Mouse (Mus musculus) midbrain, embryonic 11.5 days (tissue): ENCODE measurements around the gene Zfp456. TPM values are rescaled to one million over a fixed set of nuclear protein-coding genes. Genes with fewer than 3 reads are reported as not detected.
"Not testable (repeated sequence)": the region's sequence is repeated elsewhere in the genome, so short reads cannot be mapped to it uniquely, and the experiment has no call there.

Experiments used
- ATAC-seq: fragments of 200-750 bp; cut with Nextera tagmentation; 2 replicates; pipeline ENCODE4 v1.8.0; 2017; ENCODE audit warnings: moderate TSS enrichment, moderate library complexity; ENCODE audit not compliant: low FRiP score
- DNase-seq: peaks from one replicate; pipeline ENCODE4 v3.0.0; 2015; ENCODE audit warnings: low spot score; ENCODE audit errors: missing footprints
- H3K27ac ChIP-seq: fragments of 300-500 bp; sonication (generic); 2 replicates; pipeline ENCODE4 v1.5.1; 2014; ENCODE audit warnings: low read depth, low read length
- H3K27me3 ChIP-seq: fragments of 300-500 bp; sonication (generic); 2 replicates; pipeline ENCODE4 v1.6.1; 2014; ENCODE audit warnings: mild to moderate bottlenecking, low read length, moderate library complexity, mixed read lengths; ENCODE audit not compliant: control insufficient read depth, insufficient read depth
- H3K36me3 ChIP-seq: fragments of 300-500 bp; sonication (generic); 2 replicates; pipeline ENCODE4 v1.6.1; 2014; ENCODE audit warnings: mild to moderate bottlenecking, low read length, moderate library complexity, mixed read lengths; ENCODE audit not compliant: control insufficient read depth, insufficient read depth
- H3K4me1 ChIP-seq: fragments of 300-500 bp; sonication (generic); 2 replicates; pipeline ENCODE4 v1.6.1; 2014; ENCODE audit warnings: low read length; ENCODE audit not compliant: control insufficient read depth, insufficient read depth
- H3K4me2 ChIP-seq: fragments of 300-500 bp; sonication (generic); 2 replicates; pipeline ENCODE4 v1.6.1; 2014; ENCODE audit warnings: mild to moderate bottlenecking, moderate library complexity
- H3K4me3 ChIP-seq: fragments of 300-500 bp; sonication (generic); 2 replicates; pipeline ENCODE4 v1.5.1; 2014; ENCODE audit warnings: low read depth, low read length
- H3K9ac ChIP-seq: fragments of 300-500 bp; sonication (generic); 2 replicates; pipeline ENCODE4 v1.6.1; 2014; ENCODE audit warnings: low read length
- H3K9me3 ChIP-seq: fragments of 300-500 bp; sonication (generic); 2 replicates; pipeline ENCODE4 v1.6.1; 2016; ENCODE audit warnings: low read length; ENCODE audit not compliant: control insufficient read depth
- whole genome bisulfite sequencing: fragments of 180-500 bp; shearing (Covaris S2); extraction: QIAGEN DNeasy Blood & Tissue Kit; methylation state at CpG from one replicate; pipeline ENCODE4 v1.1.7; 2014; 5-methylcytosine and 5-hydroxymethylcytosine counted together
- polyA plus RNA-seq: library from polyadenylated mRNA; unstranded; fragments of >200 nt; fragmentation: Nextera tagmentation; extraction: Ambion mirVana; gene quantifications from 2 replicates; pipeline ENCODE4 v1.2.1, GENCODE M21; 2014

Zfp456 gene
- 0.92 and 1.3 TPM in 2 replicates for polyA plus RNA-seq

GRCm38 (mm10) chr13:67375050-67375911 is at the start of gene Zfp456, which contains the start of gene Gm28041:
Zfp456 (minus strand) TSS chr13:67375810.
Gm28041 (minus strand) TSS chr13:67375733.
- ATAC-seq (peak; percentile 92), DNase-seq (peak; percentile 93)
- not testable (repeated sequence) for H3K9me3 ChIP-seq, H3K4me1 ChIP-seq, H3K27me3 ChIP-seq, H3K9ac ChIP-seq, H3K27ac ChIP-seq, H3K36me3 ChIP-seq
- Histone ChIP-seq H3K4me2 (peak within 1 kb of the TSS; percentile 46), H3K4me3 (peak within 1 kb of the TSS; percentile 29)
- 20% methylated on average over 13 of the region's 15 CpGs for WGBS

GRCm38 (mm10) chr13:67422532-67422931 is 46.9 kb upstream of the Zfp456 start:
- not testable (repeated sequence) for DNase-seq, H3K36me3 ChIP-seq, H3K27me3 ChIP-seq, H3K4me3 ChIP-seq, H3K27ac ChIP-seq, H3K9me3 ChIP-seq, H3K4me1 ChIP-seq, H3K4me2 ChIP-seq, H3K9ac ChIP-seq, ATAC-seq
- 76% methylated on average over 2 of the region's 2 CpGs for WGBS

- H3K27ac ChIP-seq, result no peak within 1 kb of the TSS
- H3K4me3 ChIP-seq, result peak within 1 kb of the TSS; percentile 62
- H3K4me2 ChIP-seq, result peak within 1 kb of the TSS; percentile 87
- H3K27me3 ChIP-seq, result no peaks in the 10 kb centered on the region
- H3K4me1 ChIP-seq, result no peaks in the 10 kb centered on the region; the same call in 1 of the 2 replicates
- peak within 1 kb of the TSS; percentile 66 for H3K9ac ChIP-seq
- WGBS, result 4% methylated on average over 22 of the region's 22 CpGs
- H3K9me3 ChIP-seq, result no peaks in the 10 kb centered on the region
- DNase-seq (peak; percentile 95), ATAC-seq (peak; percentile 86)
- H3K36me3 ChIP-seq, result no peaks in the 10 kb centered on the region
Observed at GRCm38 (mm10) chr13:67421207-67421857, 45.7 kb upstream of the Zfp456 start, which contains the start of gene Zfp459. Zfp459 (minus strand) TSS chr13:67421418.

GRCm38 (mm10) chr13:67420558-67421206 is 45.1 kb upstream of the Zfp456 start:
- H3K4me2 ChIP-seq, result peak overlapping the region; percentile 87
- WGBS, result 35% methylated on average over 11 of the region's 11 CpGs
- H3K36me3 ChIP-seq, result no peaks in the 10 kb centered on the region
- peak overlapping the region; percentile 62 for H3K4me3 ChIP-seq
- H3K9ac ChIP-seq, result peak overlapping the region; percentile 66
- no peaks in the 10 kb centered on the region for H3K9me3 ChIP-seq
- H3K27me3 ChIP-seq, result no peaks in the 10 kb centered on the region
- DNase-seq (no peak), ATAC-seq (no peak)
- no peak overlapping the region for H3K27ac ChIP-seq
- H3K4me1 ChIP-seq, result no peaks in the 10 kb centered on the region; the same call in 1 of the 2 replicates

GRCm38 (mm10) chr13:67416811-67417210 is 41.2 kb upstream of the Zfp456 start:
- H3K36me3 ChIP-seq, result no peaks in the 10 kb centered on the region
- H3K4me3 ChIP-seq, result no peak overlapping the region
- DNase-seq (no peak), ATAC-seq (no peak)
- 83% methylated on average over 3 of the region's 3 CpGs for WGBS
- H3K4me1 ChIP-seq, result no peaks in the 10 kb centered on the region; the same call in 1 of the 2 replicates
- H3K9ac ChIP-seq, result no peak overlapping the region
- H3K4me2 ChIP-seq, result no peak overlapping the region
- no peaks in the 10 kb centered on the region for H3K9me3 ChIP-seq
- H3K27me3 ChIP-seq, result no peaks in the 10 kb centered on the region
- no peak overlapping the region for H3K27ac ChIP-seq

GRCm38 (mm10) chr13:67415759-67416158 is 40.1 kb upstream of the Zfp456 start:
- DNase-seq, result no peak
- ATAC-seq, result no peak
- Histone ChIP-seq H3K36me3 (no peaks in the 10 kb centered on the region), H3K9ac (no peak overlapping the region), H3K4me3 (no peak overlapping the region), H3K27ac (no peak overlapping the region), H3K9me3 (no peaks in the 10 kb centered on the region), H3K4me2 (no peak overlapping the region), H3K27me3 (no peaks in the 10 kb centered on the region), H3K4me1 (no peaks in the 10 kb centered on the region)
- WGBS, result 76% methylated on average over 6 of the region's 6 CpGs

GRCm38 (mm10) chr13:67413634-67414033 is 38.0 kb upstream of the Zfp456 start:
- H3K27ac ChIP-seq, H3K36me3 ChIP-seq, H3K4me2 ChIP-seq, DNase-seq, H3K4me3 ChIP-seq, H3K9ac ChIP-seq, H3K4me1 ChIP-seq, ATAC-seq, H3K9me3 ChIP-seq, H3K27me3 ChIP-seq: not testable (repeated sequence)
- WGBS, result 84% methylated on average over 3 of the region's 3 CpGs

- H3K27me3 ChIP-seq, H3K9me3 ChIP-seq, H3K4me1 ChIP-seq, H3K36me3 ChIP-seq, H3K27ac ChIP-seq: not testable (repeated sequence)
- Histone ChIP-seq H3K4me2 (peak within 1 kb of the TSS; percentile 45), H3K9ac (peak within 1 kb of the TSS; percentile 48; the same call in 1 of the 2 replicates), H3K4me3 (peak within 1 kb of the TSS; percentile 48)
- ATAC-seq (peak; percentile 97), DNase-seq (peak; percentile 94)
- WGBS, result 3% methylated on average over 14 of the region's 16 CpGs
Observed at GRCm38 (mm10) chr13:67399183-67399903, 23.7 kb upstream of the Zfp456 start, which contains the start of gene Zfp429. Zfp429 (minus strand) TSS chr13:67399819.
